Mouse (Mus musculus) forebrain, embryonic 15.5 days (tissue): ENCODE results near the gene Slc25a45. TPM values are rescaled to one million over a fixed set of nuclear protein-coding genes. Genes with fewer than 3 reads are reported as not detected.

Experiments used
- ATAC-seq: fragments of 200-750 bp; cut with Nextera tagmentation; replicated peaks from 2 replicates; pipeline ENCODE4 v1.8.0; 2017; ENCODE audit warnings: mild to moderate bottlenecking, moderate TSS enrichment, moderate library complexity
- H3K27ac ChIP-seq: fragments of 300-500 bp; sonication (generic); replicated peaks from 2 replicates; pipeline ENCODE4 v1.5.1; 2015; ENCODE audit warnings: mild to moderate bottlenecking, inconsistent platforms
- H3K27me3 ChIP-seq: fragments of 300-500 bp; sonication (generic); 2 replicates; pipeline ENCODE4 v1.6.1; 2015; ENCODE audit warnings: inconsistent platforms
- H3K36me3 ChIP-seq: fragments of 300-500 bp; sonication (generic); 2 replicates; pipeline ENCODE4 v1.6.1; 2015; ENCODE audit warnings: mild to moderate bottlenecking, inconsistent platforms
- H3K4me1 ChIP-seq: fragments of 300-500 bp; sonication (generic); 2 replicates; pipeline ENCODE4 v1.6.1; 2015; ENCODE audit warnings: inconsistent platforms
- H3K4me2 ChIP-seq: fragments of 300-500 bp; sonication (generic); replicated peaks from 2 replicates; pipeline ENCODE4 v1.6.1; 2015; ENCODE audit warnings: mild to moderate bottlenecking, inconsistent platforms
- H3K4me3 ChIP-seq: fragments of 300-500 bp; sonication (generic); 2 replicates; pipeline ENCODE4 v1.5.1; 2015; ENCODE audit warnings: mild to moderate bottlenecking, inconsistent platforms
- H3K9ac ChIP-seq: fragments of 300-500 bp; sonication (generic); replicated peaks from 2 replicates; pipeline ENCODE4 v1.6.1; 2015; ENCODE audit warnings: mild to moderate bottlenecking, inconsistent platforms
- H3K9me3 ChIP-seq: fragments of 300-500 bp; sonication (generic); 2 replicates; pipeline ENCODE4 v1.6.1; 2016; ENCODE audit warnings: inconsistent platforms
- WGBS: fragments of 180-500 bp; shearing (Covaris S2); methylation state at CpG from one replicate; pipeline ENCODE4 v1.1.7; 2015; ENCODE audit warnings: mixed read lengths; 5-methylcytosine and 5-hydroxymethylcytosine counted together
- polyA plus RNA-seq: library from polyadenylated mRNA; unstranded; fragments of >200 nt; fragmentation: Nextera tagmentation; extraction: Ambion mirVana; gene quantifications from 2 replicates; pipeline ENCODE4 v1.2.1, GENCODE M21; 2015

The Slc25a45 gene
- polyA plus RNA-seq, 1 experiment from 2014 or later: 1.7 TPM

DNA sequence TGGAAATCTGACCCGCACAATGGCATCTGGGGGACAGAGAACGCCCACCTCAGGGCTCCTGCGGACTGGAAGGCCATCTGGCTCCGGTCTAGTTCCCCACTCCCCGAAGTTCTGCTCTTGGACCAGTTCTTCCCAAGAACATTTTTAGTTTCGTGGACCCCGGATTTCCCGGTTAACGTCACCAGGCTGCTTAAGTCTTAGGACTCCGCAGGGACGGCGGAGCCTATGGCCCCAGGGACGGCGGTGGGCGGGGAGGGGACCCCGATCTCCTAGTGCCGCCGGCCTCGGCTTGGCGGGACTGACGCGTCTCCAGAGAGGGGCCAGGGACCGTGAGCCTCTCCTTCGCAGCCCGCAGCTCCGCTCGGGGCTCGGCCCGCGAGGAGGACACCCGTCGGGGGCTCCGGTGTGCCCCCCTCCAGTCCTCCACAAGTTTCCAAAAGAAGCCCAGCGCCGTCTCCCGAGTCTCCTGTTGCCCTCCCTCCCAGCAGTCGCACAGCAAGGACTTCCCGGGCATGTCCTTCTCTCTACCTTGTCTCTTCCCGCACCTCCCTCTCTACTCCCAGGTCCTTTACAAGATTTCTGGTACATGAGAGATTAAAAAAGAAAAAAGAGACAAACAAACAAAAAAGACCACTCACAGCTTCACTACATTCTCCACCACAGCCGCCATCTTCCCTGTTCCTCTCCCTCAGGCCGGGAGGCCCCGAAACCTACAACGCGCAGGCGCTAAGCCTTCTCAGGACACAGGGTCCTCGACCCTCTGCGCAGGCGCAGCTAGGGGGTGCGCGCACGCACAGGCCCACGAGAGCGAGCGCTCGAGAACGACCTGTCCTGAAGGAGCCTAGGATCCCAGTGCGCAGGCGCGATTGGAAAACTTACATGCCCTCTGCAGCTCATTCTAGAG, 34.7 kb downstream of the Slc25a45 start:
- Histone ChIP-seq H3K9ac (peak overlapping the region; percentile 90), H3K9me3 (no peaks in the 10 kb centered on the region)
- under 1% methylated on average over 59 of the region's 59 CpGs for WGBS

DNA sequence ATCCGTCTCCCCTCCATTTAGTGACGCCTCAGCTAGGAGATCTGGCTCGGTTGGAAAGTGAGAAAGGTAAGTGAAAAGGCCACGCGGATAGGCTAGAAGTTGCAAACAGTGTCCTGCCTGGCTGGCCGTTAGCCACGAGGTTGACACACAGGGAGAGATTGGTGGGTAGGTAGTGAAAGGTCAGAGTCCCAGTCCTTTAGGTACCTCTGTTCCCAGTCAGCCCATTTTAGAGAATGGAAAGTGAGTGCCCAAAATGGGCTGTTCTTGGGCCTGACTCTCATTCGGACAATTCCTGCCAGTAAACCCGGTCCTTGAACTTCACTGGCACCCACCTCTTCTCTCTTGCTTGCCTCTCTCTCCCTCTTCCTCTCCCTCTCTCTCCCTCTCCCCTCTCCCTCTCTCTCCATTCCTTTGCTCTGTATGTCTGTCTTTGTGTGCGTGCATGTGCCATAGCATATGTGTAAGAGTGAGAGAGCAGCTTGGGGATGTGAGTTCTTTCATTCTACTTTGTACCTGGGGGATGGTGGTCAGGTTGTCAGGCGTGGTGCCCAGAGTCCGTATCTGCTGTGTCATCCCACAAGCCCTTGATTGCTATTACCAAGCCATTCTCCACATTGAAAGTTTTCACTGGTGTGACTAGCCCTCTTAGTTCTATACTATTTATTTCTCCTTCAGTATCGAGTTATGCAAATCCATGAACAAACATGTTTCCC, 35.6 kb downstream of the Slc25a45 start, which contains the start of gene Dpf2:
TSS of gene Dpf2 (minus strand) at position 4 of the 713 bp plus-strand sequence.
- Histone ChIP-seq H3K27ac (peak within 1 kb of the TSS; percentile 81), H3K9me3 (no peaks in the 10 kb centered on the region), H3K9ac (peak within 1 kb of the TSS; percentile 90), H3K4me1 (peaks cover 32% of the 10 kb centered on the region), H3K36me3 (peaks cover 8% of the 10 kb centered on the region), H3K4me3 (peak within 1 kb of the TSS; percentile 94), H3K27me3 (no peaks in the 10 kb centered on the region), H3K4me2 (peak within 1 kb of the TSS; percentile 73)
- ATAC-seq: peak; percentile 15; the same call in 1 of the 2 replicates
- 21% methylated on average over 13 of the region's 13 CpGs for WGBS

More for the DNA sequence above, 34.7 kb downstream of the Slc25a45 start:
- Histone ChIP-seq H3K4me3 (peak overlapping the region; percentile 94), H3K27me3 (no peaks in the 10 kb centered on the region), H3K36me3 (peaks cover 2% of the 10 kb centered on the region; the same call in 1 of the 2 replicates), H3K27ac (peak overlapping the region; percentile 81), H3K4me1 (peaks cover 32% of the 10 kb centered on the region), H3K4me2 (peak overlapping the region; percentile 73)
- peak; percentile 96 for ATAC-seq

DNA sequence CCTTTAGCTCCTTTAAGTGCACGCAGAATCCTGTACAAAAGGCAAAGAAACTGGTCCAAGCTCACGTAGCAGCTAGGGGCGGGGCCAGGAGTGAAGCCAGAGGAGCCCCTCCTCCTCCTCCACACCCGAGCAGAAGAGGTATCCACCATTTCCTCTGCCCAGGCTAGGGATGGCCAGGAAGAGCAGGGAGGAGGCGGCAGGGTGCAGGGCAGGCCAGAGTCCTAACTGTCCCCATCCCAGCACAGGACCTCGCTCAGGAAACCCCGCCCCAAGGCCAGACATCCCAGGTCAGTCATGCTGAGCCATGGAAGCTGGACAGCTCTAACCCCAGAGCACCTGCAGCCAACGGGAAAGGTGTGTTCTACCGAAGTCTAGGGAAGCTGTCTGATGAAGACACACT, 44.1 kb downstream of the Slc25a45 start:
- Histone ChIP-seq H3K4me3 (no peak overlapping the region), H3K9ac (0 out of 2 replicates have a peak overlapping the region, but pooled peaks have one; percentile 10), H3K4me1 (peaks cover 21% of the 10 kb centered on the region), H3K27me3 (no peaks in the 10 kb centered on the region), H3K4me2 (no peak overlapping the region; the same call in 1 of the 2 replicates), H3K27ac (no peak overlapping the region), H3K36me3 (peaks cover 9% of the 10 kb centered on the region), H3K9me3 (no peaks in the 10 kb centered on the region)
- 18% methylated on average over 9 of the region's 9 CpGs for WGBS
- ATAC-seq: no peak

DNA sequence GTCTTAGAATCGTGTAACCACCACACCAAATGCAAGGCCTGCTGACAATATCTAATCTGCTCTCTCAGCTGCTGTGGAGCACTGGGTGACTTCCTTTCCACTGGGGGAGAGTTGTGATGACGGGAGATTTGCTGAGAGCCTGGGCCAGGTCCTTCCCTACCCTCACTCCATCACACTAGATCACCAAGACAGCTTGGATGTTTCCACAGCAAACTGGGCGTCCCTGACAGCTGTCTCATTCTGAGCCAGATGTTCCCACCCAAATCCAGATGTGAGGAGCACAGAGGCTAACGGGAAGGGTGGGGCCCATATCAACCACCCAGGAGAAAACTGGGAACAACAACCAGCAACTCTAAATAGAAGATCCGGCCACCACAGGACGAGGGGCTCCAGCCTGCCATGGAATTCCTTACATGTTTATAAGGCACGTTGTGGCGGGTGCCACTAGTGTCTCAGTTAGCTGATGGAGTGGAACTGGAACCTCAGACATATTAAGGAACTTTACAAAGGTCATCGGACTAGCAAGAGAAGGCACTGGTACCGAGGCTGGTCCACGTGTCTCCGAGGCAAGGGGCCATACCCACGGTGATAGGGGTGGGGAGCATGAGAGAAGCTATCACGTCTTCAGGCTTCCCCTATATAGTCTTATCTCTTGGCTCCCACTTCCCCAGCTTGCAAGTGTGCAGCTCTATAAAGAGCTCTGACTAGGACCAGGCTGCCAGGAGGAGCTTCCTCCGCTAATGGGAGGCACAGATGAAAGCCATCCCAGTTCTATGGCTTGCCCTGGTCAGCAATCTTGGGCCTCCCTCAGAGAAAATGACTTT, 44.7 kb downstream of the Slc25a45 start:
- Histone ChIP-seq H3K4me2 (no peak overlapping the region), H3K36me3 (peaks cover 7% of the 10 kb centered on the region), H3K4me3 (no peak overlapping the region), H3K4me1 (peaks cover 21% of the 10 kb centered on the region), H3K27me3 (no peaks in the 10 kb centered on the region), H3K27ac (no peak overlapping the region), H3K9me3 (no peaks in the 10 kb centered on the region), H3K9ac (0 out of 2 replicates have a peak overlapping the region, but pooled peaks have one; percentile 10)
- WGBS: 83% methylated on average over 15 of the region's 15 CpGs
- ATAC-seq: no peak

DNA sequence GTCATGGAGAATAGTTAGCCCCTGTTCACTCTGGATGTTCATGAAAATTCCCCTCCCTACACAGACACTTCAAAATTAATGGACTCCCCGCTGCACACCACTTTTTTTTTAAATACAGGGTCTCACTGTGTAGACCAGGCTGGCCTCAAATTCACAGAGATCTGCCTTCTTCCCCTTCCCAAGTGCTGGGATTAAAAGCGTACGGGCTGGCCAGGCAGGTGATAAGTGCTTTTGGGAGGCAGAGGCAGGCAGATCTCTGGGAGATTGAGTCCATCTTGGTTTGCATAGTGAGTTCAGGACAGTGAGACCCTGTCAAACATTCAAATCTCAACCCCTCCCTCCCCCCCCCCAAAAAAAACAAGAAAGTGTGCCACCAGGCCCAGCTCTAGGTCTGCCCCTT, 45.4 kb downstream of the Slc25a45 start:
- Histone ChIP-seq H3K4me2 (no peak overlapping the region), H3K9me3 (no peaks in the 10 kb centered on the region), H3K27me3 (no peaks in the 10 kb centered on the region), H3K36me3 (peaks cover 4% of the 10 kb centered on the region), H3K27ac (no peak overlapping the region), H3K4me3 (no peak overlapping the region), H3K4me1 (peaks cover 21% of the 10 kb centered on the region), H3K9ac (no peak overlapping the region)
- 92% methylated on average over 3 of the region's 3 CpGs for WGBS
- no peak for ATAC-seq

DNA sequence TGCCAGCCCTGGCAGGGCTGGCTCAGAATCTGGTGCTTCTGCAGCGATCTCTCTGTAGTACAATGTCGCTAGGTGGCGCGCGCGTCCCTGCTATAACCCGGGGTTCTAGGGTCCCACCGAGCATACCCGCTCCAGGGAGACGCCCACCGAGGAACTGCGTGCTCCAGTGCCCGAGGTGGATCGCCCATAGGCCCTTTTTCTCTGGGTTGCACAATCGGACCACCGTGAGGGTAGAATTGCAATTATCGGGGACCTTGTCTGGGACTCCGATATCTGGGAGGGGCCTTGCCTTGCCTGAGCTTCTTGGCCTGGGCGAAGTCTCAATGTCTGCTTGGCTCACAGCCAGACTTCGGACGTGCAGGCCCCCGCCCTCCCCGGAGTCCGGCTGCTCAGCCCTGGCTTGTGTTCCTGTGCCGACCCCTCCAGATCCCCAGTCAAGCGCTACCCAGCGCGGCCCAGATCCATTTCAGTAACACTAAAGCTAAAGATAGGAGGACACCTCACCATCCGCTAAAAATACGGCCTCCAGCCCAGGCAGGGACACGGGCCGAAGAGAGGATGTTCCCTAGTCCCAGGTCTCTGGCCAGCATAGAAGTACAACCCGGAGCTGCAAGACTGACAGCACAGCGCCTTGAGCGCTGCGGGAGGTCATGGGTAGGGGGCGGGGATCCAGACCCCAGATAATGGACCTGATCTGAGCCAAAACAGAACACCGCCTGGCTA, 46.5 kb downstream of the Slc25a45 start:
- Histone ChIP-seq H3K36me3 (no peaks in the 10 kb centered on the region), H3K4me2 (peak overlapping the region; percentile 92), H3K9me3 (no peaks in the 10 kb centered on the region), H3K9ac (peak overlapping the region; percentile 61), H3K27ac (peak overlapping the region; percentile 67), H3K27me3 (no peaks in the 10 kb centered on the region), H3K4me3 (peak overlapping the region; percentile 65), H3K4me1 (peaks cover 21% of the 10 kb centered on the region)
- peak; percentile 83 for ATAC-seq
- under 1% methylated on average over 38 of the region's 38 CpGs for WGBS

DNA sequence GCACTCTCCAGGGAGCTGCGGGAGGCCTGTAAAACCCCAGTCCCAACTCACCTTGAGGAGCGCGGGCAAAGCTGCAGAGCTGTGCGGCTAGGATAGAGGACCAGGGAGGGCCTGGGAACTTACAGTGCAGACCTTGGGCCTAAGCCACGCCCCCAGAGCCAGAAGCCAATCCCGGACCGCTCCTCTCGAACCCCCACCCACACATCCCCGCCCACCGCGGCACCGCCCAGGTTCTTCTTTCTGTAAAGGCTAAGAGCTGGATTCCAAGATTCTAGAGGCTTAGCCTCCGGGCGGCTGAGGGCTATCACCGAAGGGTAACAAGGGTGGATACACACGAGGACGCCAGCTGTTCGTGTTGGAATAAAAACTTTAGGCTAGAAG, 47.1 kb downstream of the Slc25a45 start, which contains the start of gene Cdc42ep2:
TSS of gene Cdc42ep2 (minus strand) at position 104 of the 381 bp plus-strand sequence.
- ATAC-seq: peak; percentile 94
- Histone ChIP-seq H3K4me3 (peak within 1 kb of the TSS; percentile 65), H3K4me1 (peaks cover 22% of the 10 kb centered on the region), H3K27me3 (no peaks in the 10 kb centered on the region), H3K9ac (peak within 1 kb of the TSS; percentile 61), H3K27ac (peak within 1 kb of the TSS; percentile 67), H3K9me3 (no peaks in the 10 kb centered on the region), H3K4me2 (peak within 1 kb of the TSS; percentile 92), H3K36me3 (no peaks in the 10 kb centered on the region)
- WGBS: 0% methylated on average over 18 of the region's 18 CpGs

DNA sequence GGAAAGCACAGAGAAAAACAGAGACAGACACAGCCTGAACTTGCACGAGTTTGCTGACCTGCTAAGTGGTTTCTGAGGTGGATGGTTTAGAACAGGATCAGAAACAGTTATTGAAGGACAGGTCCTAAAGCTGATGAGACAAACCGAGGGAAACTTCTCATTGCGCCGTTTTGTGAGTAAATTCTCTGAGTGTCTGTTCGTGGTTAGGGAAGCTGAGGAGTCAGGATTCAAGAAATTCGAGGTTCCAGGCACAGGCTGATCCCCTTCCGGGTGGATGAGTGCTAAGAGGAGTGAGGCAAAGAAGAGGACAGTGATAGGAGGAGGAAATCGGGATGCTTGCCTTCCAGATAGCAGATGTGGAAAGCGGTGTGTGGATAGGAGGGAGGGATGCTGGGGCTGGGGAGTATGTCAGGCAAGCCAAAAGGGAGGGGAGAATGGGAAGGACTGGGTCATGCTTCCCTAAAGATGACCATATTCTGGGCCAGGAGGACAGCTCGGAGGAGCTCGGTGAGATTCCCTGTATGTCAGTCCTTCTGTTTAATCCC, 47.8 kb downstream of the Slc25a45 start:
- Histone ChIP-seq H3K4me2 (peak overlapping the region; percentile 92), H3K27me3 (no peaks in the 10 kb centered on the region), H3K9ac (peak overlapping the region; percentile 61), H3K27ac (peak overlapping the region; percentile 67; the same call in 1 of the 2 replicates), H3K4me3 (peak overlapping the region; percentile 65), H3K9me3 (no peaks in the 10 kb centered on the region), H3K36me3 (no peaks in the 10 kb centered on the region), H3K4me1 (peaks cover 28% of the 10 kb centered on the region)
- no peak for ATAC-seq
- 27% methylated on average over 11 of the region's 11 CpGs for WGBS

DNA sequence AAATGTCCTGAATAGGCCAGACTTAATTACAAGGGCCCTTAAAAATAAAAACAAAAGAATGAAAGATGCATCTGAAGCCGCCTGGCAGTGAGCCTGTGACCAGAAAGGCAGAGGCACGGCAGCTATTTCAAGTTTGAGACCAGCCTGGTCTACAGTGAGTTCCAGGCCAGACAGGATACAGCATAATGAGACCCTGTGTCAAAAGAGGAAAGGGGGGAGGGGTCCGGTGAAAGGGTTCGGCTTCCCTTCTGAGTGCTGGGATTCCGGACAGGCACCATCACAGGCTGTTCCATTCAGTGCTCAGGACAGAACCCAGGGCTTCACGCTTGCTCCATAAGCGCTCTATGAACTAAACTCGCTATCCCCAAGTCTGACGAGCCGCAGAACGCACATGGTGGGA, 49.4 kb downstream of the Slc25a45 start:
- Histone ChIP-seq H3K27ac (no peak overlapping the region), H3K27me3 (no peaks in the 10 kb centered on the region), H3K9ac (no peak overlapping the region), H3K4me2 (no peak overlapping the region), H3K4me1 (peaks cover 21% of the 10 kb centered on the region), H3K36me3 (no peaks in the 10 kb centered on the region), H3K4me3 (no peak overlapping the region), H3K9me3 (no peaks in the 10 kb centered on the region)
- WGBS: 70% methylated on average over 11 of the region's 11 CpGs
- ATAC-seq: no peak

DNA sequence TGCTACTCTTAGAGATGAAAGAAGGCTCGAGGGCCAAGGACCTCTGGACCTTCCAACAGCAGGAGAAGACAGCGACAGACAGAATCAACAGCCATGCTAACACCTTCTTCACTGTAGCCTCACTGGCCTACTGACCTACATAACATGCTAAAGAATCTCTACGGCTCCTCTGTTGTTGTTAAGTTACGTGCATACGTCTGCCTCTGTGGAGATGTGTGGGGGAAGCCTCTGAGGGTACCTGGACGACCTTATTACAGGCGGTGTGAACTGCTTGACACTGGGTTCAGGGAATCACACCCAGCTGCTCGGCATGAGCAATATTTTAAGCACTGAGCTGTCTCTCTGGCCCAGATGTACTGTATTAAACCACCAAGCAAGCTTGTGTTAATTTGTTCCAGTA, 49.9 kb downstream of the Slc25a45 start:
- H3K4me2 ChIP-seq: no peak overlapping the region
- 78% methylated on average over 8 of the region's 8 CpGs for WGBS
- no peaks in the 10 kb centered on the region for H3K36me3 ChIP-seq
- ATAC-seq: no peak
- no peak overlapping the region for H3K27ac ChIP-seq
- no peaks in the 10 kb centered on the region for H3K9me3 ChIP-seq
- H3K9ac ChIP-seq: no peak overlapping the region
- peaks cover 20% of the 10 kb centered on the region for H3K4me1 ChIP-seq
- H3K27me3 ChIP-seq: no peaks in the 10 kb centered on the region
- no peak overlapping the region for H3K4me3 ChIP-seq

DNA sequence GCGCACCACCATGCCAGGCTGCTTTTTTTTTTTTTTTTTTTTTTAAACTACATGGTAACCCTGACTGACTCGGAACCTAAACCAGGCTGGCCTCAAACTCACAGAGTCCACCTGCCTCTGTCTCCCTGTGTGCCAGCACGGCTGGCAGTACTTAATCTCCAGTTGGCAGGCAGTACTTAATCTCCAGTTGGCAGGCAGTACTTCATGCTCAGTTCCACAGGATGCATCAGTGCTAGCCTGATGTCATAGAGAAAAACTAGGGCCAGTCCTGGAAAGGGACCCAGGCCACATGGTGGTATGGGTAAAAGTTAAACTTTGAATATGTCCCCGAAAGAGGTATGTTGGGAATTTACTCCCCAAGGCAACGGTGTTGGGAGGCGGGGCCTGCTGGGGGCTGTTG, 50.5 kb downstream of the Slc25a45 start:
- no peak overlapping the region for H3K4me3 ChIP-seq
- 77% methylated on average over 6 of the region's 6 CpGs for WGBS
- no peaks in the 10 kb centered on the region for H3K27me3 ChIP-seq
- no peak overlapping the region for H3K9ac ChIP-seq
- no peak for ATAC-seq
- H3K4me1 ChIP-seq: peaks cover 20% of the 10 kb centered on the region
- no peak overlapping the region for H3K4me2 ChIP-seq
- H3K27ac ChIP-seq: no peak overlapping the region
- H3K36me3 ChIP-seq: no peaks in the 10 kb centered on the region
- no peaks in the 10 kb centered on the region for H3K9me3 ChIP-seq
